Mouse (Mus musculus) lung, adult 2 months (tissue): ENCODE results near the gene Adamts9. TPM values are rescaled to one million over a fixed set of nuclear protein-coding genes. Genes with fewer than 3 reads are reported as not detected.

ENCODE experiments used
- DNase-seq: peaks from one replicate; pipeline ENCODE4 v3.0.0; 2022
- H3K4me1 ChIP-seq: fragments of 200-500 bp; 2 replicates; pipeline ENCODE4 v1.6.1; 2011; ENCODE audit warnings: low read length; ENCODE audit not compliant: control insufficient read depth, insufficient read depth
- H3K4me3 ChIP-seq: fragments of 200-500 bp; replicated peaks from 2 replicates; pipeline ENCODE3; 2011; ENCODE audit warnings: low read depth, mild to moderate bottlenecking, control low read depth, low read length; ENCODE audit errors: extremely low read depth
- CTCF ChIP-seq: fragments of 200-500 bp; IDR thresholded peaks from 2 replicates; pipeline ENCODE4 v1.5.1; 2011; ENCODE audit warnings: mild to moderate bottlenecking, low read length, control low read depth; ENCODE audit not compliant: insufficient read depth
- POLR2A ChIP-seq: fragments of 200-500 bp; IDR thresholded peaks from 2 replicates; pipeline ENCODE4 v1.6.1; 2011; ENCODE audit warnings: low read depth, mild to moderate bottlenecking, control low read depth, low read length, borderline replicate concordance; ENCODE audit errors: extremely low read depth
- WGBS: fragments of 180-500 bp; shearing (Covaris S2); methylation state at CpG from one replicate; pipeline ENCODE4 v1.1.7; 2018; 5-methylcytosine and 5-hydroxymethylcytosine counted together
- polyA plus RNA-seq: library from polyadenylated mRNA; depleted of rRNA; stranded (reverse); fragments of >200 nt; gene quantifications from 2 replicates; pipeline ENCODE4 v1.2.3, GENCODE M21; 2012

The Adamts9 gene
- polyA plus RNA-seq, 1 experiment, result 12.2 TPM

GRCm38 (mm10) chr6:92776356-92776755, 166.9 kb downstream of the Adamts9 start:
- Histone ChIP-seq H3K4me1 (no peaks in the 10 kb centered on the region), H3K4me3 (no peak overlapping the region)
- 3% methylated on average over 2 of the region's 2 CpGs for WGBS
- no peak for DNase-seq
- TF ChIP-seq POLR2A (no peak), CTCF (peak; percentile 23; the same call in 1 of the 2 replicates)

GRCm38 (mm10) chr6:92762372-92762771, 180.9 kb downstream of the Adamts9 start:
- H3K4me1 ChIP-seq, result no peaks in the 10 kb centered on the region; the same call in 1 of the 2 replicates
- DNase-seq, result no peak
- H3K4me3 ChIP-seq, result no peak overlapping the region
- TF ChIP-seq CTCF, result no peak
- TF ChIP-seq POLR2A, result no peak
- WGBS, result 29% methylated on average over 3 of the region's 3 CpGs

GRCm38 (mm10) chr6:92759616-92760015, 183.7 kb downstream of the Adamts9 start:
- TF ChIP-seq POLR2A (no peak), CTCF (no peak)
- DNase-seq, result no peak
- no peak overlapping the region for H3K4me3 ChIP-seq
- peaks cover 4% of the 10 kb centered on the region for H3K4me1 ChIP-seq

GRCm38 (mm10) chr6:92755826-92756225, 187.5 kb downstream of the Adamts9 start:
- DNase-seq, result no peak
- 18% methylated on average over 5 of the region's 5 CpGs for WGBS

GRCm38 (mm10) chr6:92752737-92753136, 190.6 kb downstream of the Adamts9 start:
- 66% methylated on average over 2 of the region's 2 CpGs for WGBS
- H3K4me1 ChIP-seq, result peaks cover 4% of the 10 kb centered on the region; the same call in 1 of the 2 replicates
- no peak for DNase-seq
- TF ChIP-seq POLR2A (no peak), CTCF (no peak)
- H3K4me3 ChIP-seq, result no peak overlapping the region

More at GRCm38 (mm10) chr6:92755826-92756225, 187.5 kb downstream of the Adamts9 start:
- TF ChIP-seq POLR2A (no peak), CTCF (no peak)
- H3K4me1 ChIP-seq, result peaks cover 4% of the 10 kb centered on the region; the same call in 1 of the 2 replicates
- H3K4me3 ChIP-seq, result no peak overlapping the region

GRCm38 (mm10) chr6:92749420-92749819, 193.9 kb downstream of the Adamts9 start:
- 56% methylated on average over 4 of the region's 4 CpGs for WGBS
- DNase-seq, result no peak
- no peak for TF ChIP-seq POLR2A
- TF ChIP-seq CTCF, result no peak
- H3K4me3 ChIP-seq, result no peak overlapping the region
- H3K4me1 ChIP-seq, result no peaks in the 10 kb centered on the region

- peak; percentile 54 for DNase-seq
- 16% methylated on average over 11 of the region's 11 CpGs for WGBS
Observed at GRCm38 (mm10) chr6:92743605-92744004, 199.7 kb downstream of the Adamts9 start.

GRCm38 (mm10) chr6:92737116-92737515, 206.2 kb downstream of the Adamts9 start:
- TF ChIP-seq CTCF, result no peak
- TF ChIP-seq POLR2A, result no peak
- no peak for DNase-seq
- WGBS, result 69% methylated on average over 1 of the region's 1 CpGs
- Histone ChIP-seq H3K4me3 (no peak overlapping the region), H3K4me1 (peaks cover 3% of the 10 kb centered on the region; the same call in 1 of the 2 replicates)

More at GRCm38 (mm10) chr6:92743605-92744004, 199.7 kb downstream of the Adamts9 start:
- TF ChIP-seq CTCF (peak; percentile 76), POLR2A (no peak)
- H3K4me3 ChIP-seq, result no peak overlapping the region
- no peaks in the 10 kb centered on the region for H3K4me1 ChIP-seq

- no peak for TF ChIP-seq POLR2A
- no peak for TF ChIP-seq CTCF
- Histone ChIP-seq H3K4me1 (peaks cover 3% of the 10 kb centered on the region; the same call in 1 of the 2 replicates), H3K4me3 (no peak overlapping the region)
- DNase-seq, result no peak
Observed at GRCm38 (mm10) chr6:92733651-92734050, 209.6 kb downstream of the Adamts9 start.

- 33% methylated on average over 7 of the region's 7 CpGs for WGBS
- Histone ChIP-seq H3K4me3 (no peak overlapping the region), H3K4me1 (peaks cover 11% of the 10 kb centered on the region)
- TF ChIP-seq CTCF (no peak), POLR2A (no peak)
- no peak for DNase-seq
Observed at GRCm38 (mm10) chr6:92728514-92728913, 214.8 kb downstream of the Adamts9 start.

- 3% methylated on average over 10 of the region's 10 CpGs for WGBS
- DNase-seq, result peak; percentile 85
Observed at GRCm38 (mm10) chr6:92728084-92728483, 215.2 kb downstream of the Adamts9 start.

More at GRCm38 (mm10) chr6:92728084-92728483, 215.2 kb downstream of the Adamts9 start:
- no peak overlapping the region for H3K4me3 ChIP-seq
- peaks cover 11% of the 10 kb centered on the region for H3K4me1 ChIP-seq
- TF ChIP-seq CTCF (peak; percentile 91), POLR2A (no peak)
